Mouse (Mus musculus) 3134 (cell line): ENCODE results near the gene Pitpnm1.
"Not testable (repeated sequence)": the region's sequence is repeated elsewhere in the genome, so short reads cannot be mapped to it uniquely, and the experiment has no call there.

Source experiments
- DNase-seq: peaks from one replicate; pipeline ENCODE4 v3.0.0-alpha.2; 2011; ENCODE audit warnings: low spot score; ENCODE audit not compliant: insufficient read length; ENCODE audit errors: extremely low read depth

The Pitpnm1 gene

GRCm38 (mm10) chr19:4115144-4115543 is 15.3 kb downstream of the Pitpnm1 start:
- no peak for DNase-seq

GRCm38 (mm10) chr19:4115816-4116215 is 16.0 kb downstream of the Pitpnm1 start:
- no peak for DNase-seq

- no peak for DNase-seq
Observed at GRCm38 (mm10) chr19:4117006-4117405, 17.2 kb downstream of the Pitpnm1 start.

- no peak for DNase-seq
Observed at GRCm38 (mm10) chr19:4118350-4118749, 18.6 kb downstream of the Pitpnm1 start.

- DNase-seq = no peak
Observed at GRCm38 (mm10) chr19:4119716-4120487, 20.1 kb downstream of the Pitpnm1 start.

GRCm38 (mm10) chr19:4120496-4120895 is 20.7 kb downstream of the Pitpnm1 start:
- no peak for DNase-seq

GRCm38 (mm10) chr19:4121097-4121805 is 21.5 kb downstream of the Pitpnm1 start:
- peak; percentile 95 for DNase-seq

GRCm38 (mm10) chr19:4121896-4122295 is 22.1 kb downstream of the Pitpnm1 start:
- DNase-seq = not testable (repeated sequence)

GRCm38 (mm10) chr19:4122411-4123370 is 22.9 kb downstream of the Pitpnm1 start:
- no peak for DNase-seq

- DNase-seq = no peak
Observed at GRCm38 (mm10) chr19:4124432-4124831, 24.6 kb downstream of the Pitpnm1 start.

- not testable (repeated sequence) for DNase-seq
Observed at GRCm38 (mm10) chr19:4125268-4125667, 25.5 kb downstream of the Pitpnm1 start.

- DNase-seq = peak; percentile 99
Observed at GRCm38 (mm10) chr19:4125741-4126696, 26.2 kb downstream of the Pitpnm1 start, which contains the start of gene Aip. Aip (minus strand) TSS chr19:4125858.

GRCm38 (mm10) chr19:4126759-4127495 is 27.1 kb downstream of the Pitpnm1 start:
- peak; percentile 53 for DNase-seq

GRCm38 (mm10) chr19:4129462-4129861 is 29.7 kb downstream of the Pitpnm1 start:
- DNase-seq = no peak

GRCm38 (mm10) chr19:4130106-4130505 is 30.3 kb downstream of the Pitpnm1 start:
- no peak for DNase-seq

GRCm38 (mm10) chr19:4131075-4131474 is 31.3 kb downstream of the Pitpnm1 start:
- DNase-seq = no peak

GRCm38 (mm10) chr19:4131768-4132167 is 32.0 kb downstream of the Pitpnm1 start:
- DNase-seq = no peak

- DNase-seq = peak; percentile 45
Observed at GRCm38 (mm10) chr19:4134354-4134753, 34.6 kb downstream of the Pitpnm1 start.
